25 mouse cellular contexts compared by ENCODE assay signal in genomic region chr9:104316351-104316750, GRCm38 (mm10). TPM values are rescaled to one million over a fixed set of nuclear protein-coding genes. Genes with fewer than 3 reads are reported as not detected.
A peak's percentile ranks its signal among the peaks of the same experiment; 100 is the strongest.
DNase-seq lines count a peak whose midpoint lies in the region; ATAC-seq and TF ChIP-seq lines count a peak whose summit lies in the region.
"Had no signal": no experiment of that assay in that cellular context is flagged by ENCODE, and none has a peak within 500 bp of the region (broad histone marks: within the 10 kb centered on the region; RNA-seq: fewer than 3 reads in every experiment).

No protein-coding gene starts in this region.

- H3K9ac ChIP-seq in hindbrain, embryonic 13.5 days, result no peak overlapping the region
- H3K9ac ChIP-seq: embryonic facial prominence, embryonic 12.5 days; forebrain, embryonic 13.5 days; forebrain, embryonic 15.5 days; forebrain, postnatal 0 days had no signal

- no peak for TF ChIP-seq CTCF in testis, adult 2 months (IDR thresholded peaks at IDR 0.05; ENCODE audit: control insufficient read depth, insufficient read depth, insufficient replicate concordance, low read depth, low read length)

- 91% methylated on average over 11 of the region's 11 CpGs for WGBS in hindbrain, embryonic 13.5 days

- peak overlapping the region; percentile 78 for H3K4me3 ChIP-seq in testis, adult 2 months (ENCODE audit: control insufficient read depth, low read depth, low read length)
- H3K4me3 ChIP-seq in hindbrain, embryonic 13.5 days, result no peak overlapping the region
- H3K4me3 ChIP-seq: embryonic facial prominence, embryonic 10.5 days; embryonic facial prominence, embryonic 12.5 days; forebrain, embryonic 13.5 days; forebrain, embryonic 15.5 days had no signal

- no peak for DNase-seq in testis, postnatal 10 days (ENCODE audit: low spot score)
- peak; percentile 79 for DNase-seq in R1 (ENCODE audit: low read depth, low spot score)
- peak; percentile 11 for DNase-seq in testis, postnatal 14 days (ENCODE audit: low spot score)
- no peak for DNase-seq in heart, postnatal 36 days
- DNase-seq: adrenal gland, adult 8-10 months; adrenal gland, postnatal 14 days; adrenal gland, postnatal 36 days; B cell, adult 2 months; cerebellum, adult 11-12 months; cerebellum, adult 2 months; cerebellum, adult 9-10 months; cerebellum, postnatal 10 days; cerebellum, postnatal 25 days; forebrain, postnatal 0 days had no signal

- intact Hi-C loops in heart, postnatal 36 days (cut with DNase I), result no loop called here

- H3K9me3 ChIP-seq in hindbrain, embryonic 13.5 days, result no peaks in the 10 kb centered on the region
- H3K9me3 ChIP-seq: embryonic facial prominence, embryonic 10.5 days; embryonic facial prominence, embryonic 12.5 days; forebrain, embryonic 13.5 days; forebrain, embryonic 15.5 days had no signal

- H3K27me3 ChIP-seq in testis, adult 2 months (ENCODE audit: control insufficient read depth, insufficient read depth, low read length), result no peaks in the 10 kb centered on the region
- H3K27me3 ChIP-seq in hindbrain, embryonic 13.5 days, result 0 out of 2 replicates have a peak, but pooled peaks cover 3% of the 10 kb centered on the region
- H3K27me3 ChIP-seq: CH12.LX; embryonic facial prominence, embryonic 12.5 days; forebrain, embryonic 13.5 days; forebrain, embryonic 15.5 days had no signal

- H3K27ac ChIP-seq in testis, adult 2 months (ENCODE audit: control insufficient read depth, insufficient read depth, low read depth, low read length), result no peak overlapping the region
- H3K27ac ChIP-seq in hindbrain, embryonic 13.5 days, result no peak overlapping the region
- H3K27ac ChIP-seq: embryonic facial prominence, embryonic 10.5 days; embryonic facial prominence, embryonic 12.5 days; forebrain, embryonic 13.5 days; forebrain, embryonic 15.5 days had no signal

- no peaks in the 10 kb centered on the region for H3K36me3 ChIP-seq in testis, adult 2 months (ENCODE audit: control insufficient read depth, insufficient read depth, low read length)
- H3K36me3 ChIP-seq in hindbrain, embryonic 13.5 days, result no peaks in the 10 kb centered on the region
- H3K36me3 ChIP-seq: embryonic facial prominence, embryonic 10.5 days; embryonic facial prominence, embryonic 12.5 days; forebrain, embryonic 15.5 days had no signal

- H3K4me1 ChIP-seq in testis, adult 2 months (ENCODE audit: control insufficient read depth, insufficient read depth, low read length), result peaks cover 2% of the 10 kb centered on the region
- H3K4me1 ChIP-seq in hindbrain, embryonic 13.5 days (replicated peaks), result no peaks in the 10 kb centered on the region
- H3K4me1 ChIP-seq: embryonic facial prominence, embryonic 12.5 days; forebrain, embryonic 13.5 days; forebrain, embryonic 15.5 days had no signal

- ATAC-seq in hindbrain, embryonic 13.5 days (ENCODE audit: low FRiP score), result no peak
- ATAC-seq: activated CD4-positive, CD25-positive, alpha-beta regulatory T cell, adult 4 months; CD4-positive, CD25-positive, alpha-beta regulatory T cell, adult 4 months; forebrain, embryonic 13.5 days; forebrain, embryonic 15.5 days; forebrain, postnatal 0 days; Patski had no signal

- H3K4me2 ChIP-seq in hindbrain, embryonic 13.5 days, result no peak overlapping the region
- H3K4me2 ChIP-seq: embryonic facial prominence, embryonic 12.5 days; forebrain, embryonic 13.5 days; forebrain, embryonic 15.5 days had no signal

- no peak for TF ChIP-seq POLR2A in testis, adult 2 months (IDR thresholded peaks at IDR 0.05; ENCODE audit: control insufficient read depth, low read depth, low read length)

RNA-seq across cellular contexts. Expression of gene Acpp, which starts 21.2 kb away (rescaled TPM):
- polyA plus RNA-seq in testis, adult 2 months (2012; rRNA removed), result 0.38 and 0.46 TPM in 2 replicates
- total RNA-seq in heart, postnatal 36 days (2021), result under 1 TPM; 0.14 to 0.33 TPM
- polyA plus RNA-seq in hindbrain, embryonic 13.5 days (2015; fragmentation: Nextera tagmentation; extraction: Ambion mirVana), result 0.16 TPM in 2 replicates
- total RNA-seq: MEL had no signal
- polyA plus RNA-seq: Patski had no signal

RNA-seq across cellular contexts. Expression of gene Dnajc13, which starts 53.6 kb away (rescaled TPM):
- 22.3 and 26.7 TPM in 2 replicates for polyA plus RNA-seq in testis, adult 2 months (2012; rRNA removed)
- 10 to 100 TPM; 31.1 to 37.5 TPM for total RNA-seq in heart, postnatal 36 days (2021)
- 19.3 and 21.4 TPM in 2 replicates for polyA plus RNA-seq in hindbrain, embryonic 13.5 days (2015; fragmentation: Nextera tagmentation; extraction: Ambion mirVana)

Comparison
In these comparisons a context has a peak if more than half of its experiments do, and no peak if none do; other contexts are left out.
1. DNase-seq: peak in R1 (single experiment) and testis, postnatal 14 days (single experiment); none in testis, postnatal 10 days (single experiment) and heart, postnatal 36 days (0 of 2).